Mouse (Mus musculus) heart, postnatal 14 days (tissue): Measurements from ENCODE around the gene Zfhx3. TPM values are rescaled to one million over a fixed set of nuclear protein-coding genes. Genes with fewer than 3 reads are reported as not detected.

Source experiments
- DNase-seq, 2 experiments: peaks; one replicate each; pipeline ENCODE4 v3.0.0; 2021 to 2022
- intact Hi-C: fragments of 180-260 bp; cut with DNase I; formaldehyde crosslinking; loops from one replicate; pipeline ENCODE4 v1.15.1; 2025
- total RNA-seq, 2 experiments: library from RNA; stranded (reverse); gene quantifications; 2 replicates each; pipeline ENCODE4 v1.2.3; 2021

The Zfhx3 gene
- total RNA-seq, 2 experiments from 2014 or later, result 8.2 to 8.8 TPM

GRCm38 (mm10) chr8:108724818-108725506 is 782.5 kb downstream of the Zfhx3 start:
- DNase-seq, result no peak
- intact Hi-C loops, result no loop called here

- DNase-seq, result no peak
- intact Hi-C loops, result no loop called here
Measured at GRCm38 (mm10) chr8:108725631-108726030, 783.2 kb downstream of the Zfhx3 start.

- no peak for DNase-seq
- intact Hi-C loops, result no loop called here
Measured at GRCm38 (mm10) chr8:108726541-108727241, 784.2 kb downstream of the Zfhx3 start.

- no peak for DNase-seq
- intact Hi-C loops, result no loop called here
Measured at GRCm38 (mm10) chr8:108729169-108729568, 786.7 kb downstream of the Zfhx3 start.

- DNase-seq, result no peak
- intact Hi-C loops, result no loop called here
Measured at GRCm38 (mm10) chr8:108729667-108730329, 787.4 kb downstream of the Zfhx3 start.

- DNase-seq, result no peak
- intact Hi-C loops, result no loop called here
Measured at GRCm38 (mm10) chr8:108730907-108731440, 788.5 kb downstream of the Zfhx3 start.

- intact Hi-C loops, result no loop called here
- DNase-seq, result no peak
Measured at GRCm38 (mm10) chr8:108732500-108732899, 790.1 kb downstream of the Zfhx3 start.

GRCm38 (mm10) chr8:108733385-108733784 is 790.9 kb downstream of the Zfhx3 start:
- intact Hi-C loops, result no loop called here
- DNase-seq, result no peak

- peak in 1 of 2 experiments; percentile 41 for DNase-seq
- intact Hi-C loops, result no loop called here
Measured at GRCm38 (mm10) chr8:108736442-108736841, 794.0 kb downstream of the Zfhx3 start.

GRCm38 (mm10) chr8:108738179-108738578 is 795.7 kb downstream of the Zfhx3 start:
- intact Hi-C loops, result no loop called here
- DNase-seq, result no peak

- no peak for DNase-seq
- intact Hi-C loops, result no loop called here
Measured at GRCm38 (mm10) chr8:108739517-108739916, 797.1 kb downstream of the Zfhx3 start.

- intact Hi-C loops, result no loop called here
- DNase-seq, result no peak
Measured at GRCm38 (mm10) chr8:108740443-108740842, 798.0 kb downstream of the Zfhx3 start.

GRCm38 (mm10) chr8:108741651-108742050 is 799.2 kb downstream of the Zfhx3 start:
- no peak for DNase-seq
- intact Hi-C loops, result no loop called here

- DNase-seq, result no peak
- intact Hi-C loops, result no loop called here
Measured at GRCm38 (mm10) chr8:108742465-108742864, 800.0 kb downstream of the Zfhx3 start.

GRCm38 (mm10) chr8:108743238-108743637 is 800.8 kb downstream of the Zfhx3 start:
- peak; percentile 60 to 63 for DNase-seq
- intact Hi-C loops, result no loop called here

- DNase-seq, result no peak
- intact Hi-C loops, result no loop called here
Measured at GRCm38 (mm10) chr8:108745551-108745950, 803.1 kb downstream of the Zfhx3 start.

- no peak for DNase-seq
- intact Hi-C loops, result no loop called here
Measured at GRCm38 (mm10) chr8:108748095-108748494, 805.7 kb downstream of the Zfhx3 start.

GRCm38 (mm10) chr8:108748851-108749376 is 806.5 kb downstream of the Zfhx3 start:
- intact Hi-C loops, result no loop called here
- peak in 1 of 2 experiments; percentile 21 for DNase-seq

- peak; percentile 37 to 40 for DNase-seq
- intact Hi-C loops, result no loop called here
Measured at GRCm38 (mm10) chr8:108750806-108751205, 808.4 kb downstream of the Zfhx3 start.

- intact Hi-C loops, result no loop called here
- no peak for DNase-seq
Measured at GRCm38 (mm10) chr8:108754556-108754955, 812.1 kb downstream of the Zfhx3 start.
